Mouse (Mus musculus) kidney, postnatal 14 days (tissue): ENCODE measurements around the gene Ckmt2.
A peak's percentile ranks its signal among the peaks of the same experiment; 100 is the strongest.

Experiments
- DNase-seq: peaks from one replicate; pipeline ENCODE4 v3.0.0; 2022; ENCODE audit warnings: mixed read lengths

Gene Ckmt2

DNA sequence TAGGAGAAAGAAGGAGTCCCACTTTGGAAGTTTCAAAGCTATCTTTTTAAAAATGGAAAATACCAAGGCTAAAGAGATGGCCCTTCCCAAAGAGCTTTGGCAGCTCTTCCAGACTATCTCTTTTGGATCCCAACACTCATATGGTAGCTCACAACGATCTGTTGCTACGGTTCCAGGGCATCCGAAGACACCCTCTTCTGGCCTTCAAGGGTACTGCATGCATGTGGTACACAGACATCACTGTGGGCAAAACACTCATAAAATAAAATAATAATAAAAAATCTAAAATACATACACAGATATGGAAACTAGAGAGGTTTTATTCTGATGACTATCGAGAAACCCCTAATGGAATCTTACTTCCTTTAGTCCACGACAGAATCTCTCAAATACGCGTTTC, 17.9 kb downstream of the Ckmt2 start:
- DNase-seq, result no peak

GRCm38 (mm10) chr13:91857427-91857826, 19.3 kb downstream of the Ckmt2 start:
- DNase-seq, result no peak

DNA sequence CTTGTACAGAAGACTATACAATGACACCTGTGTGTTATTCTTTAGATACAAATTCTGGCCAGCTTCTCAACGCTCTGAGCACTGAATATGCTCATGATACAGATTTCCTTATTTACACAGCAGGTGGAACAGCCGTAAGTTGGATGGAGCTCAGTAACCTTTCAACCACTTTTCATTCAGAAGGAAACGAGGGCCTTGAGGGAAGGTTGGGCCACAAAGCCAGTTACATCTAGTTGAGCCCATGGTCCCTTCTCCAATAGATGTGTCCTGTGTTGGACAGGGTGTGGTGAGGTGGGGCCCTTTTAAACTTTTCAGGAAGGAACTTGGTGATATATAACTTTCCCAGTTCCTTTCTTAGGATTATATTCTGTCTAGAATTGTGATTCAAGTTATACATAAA, 22.3 kb downstream of the Ckmt2 start:
- DNase-seq, result no peak

- DNase-seq, result no peak
These were observed 48.8 kb downstream of the Ckmt2 start for GRCm38 (mm10) chr13:91827876-91828275.

- DNase-seq, result no peak
These were observed 50.6 kb downstream of the Ckmt2 start for GRCm38 (mm10) chr13:91826066-91826465.

DNA sequence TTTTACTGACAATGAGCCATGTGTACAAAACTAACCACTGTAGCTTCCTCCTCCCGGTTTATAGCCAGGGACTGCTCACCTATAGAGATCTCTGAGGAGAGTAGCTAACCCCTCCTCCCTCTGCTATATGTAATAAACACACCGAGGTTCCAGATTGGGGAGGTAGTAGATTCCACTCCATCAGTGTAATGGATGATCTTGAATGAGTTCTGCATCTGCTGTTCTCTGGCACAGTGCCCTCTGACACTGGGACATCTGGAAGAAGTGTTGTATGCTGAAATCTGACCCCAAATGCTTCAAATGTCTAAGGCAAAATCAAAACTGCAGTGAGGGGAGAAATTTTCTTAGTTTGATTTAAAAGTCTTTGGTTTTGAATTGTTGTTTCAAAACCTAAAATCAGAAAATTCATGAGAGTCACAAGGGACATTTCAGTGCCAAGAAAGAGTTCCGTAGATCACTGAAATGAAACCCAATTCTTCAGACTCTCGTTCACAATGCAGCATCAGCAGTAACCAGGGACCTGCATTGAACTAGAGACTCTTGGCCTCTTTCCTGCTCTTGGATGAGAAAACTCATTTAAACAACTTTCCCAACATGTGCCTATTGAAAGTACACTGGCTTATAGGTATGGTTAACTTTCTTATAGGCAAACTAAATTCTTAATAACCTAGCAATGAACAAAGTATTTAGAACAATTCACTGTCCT, 51.7 kb downstream of the Ckmt2 start:
- DNase-seq, result no peak

DNA sequence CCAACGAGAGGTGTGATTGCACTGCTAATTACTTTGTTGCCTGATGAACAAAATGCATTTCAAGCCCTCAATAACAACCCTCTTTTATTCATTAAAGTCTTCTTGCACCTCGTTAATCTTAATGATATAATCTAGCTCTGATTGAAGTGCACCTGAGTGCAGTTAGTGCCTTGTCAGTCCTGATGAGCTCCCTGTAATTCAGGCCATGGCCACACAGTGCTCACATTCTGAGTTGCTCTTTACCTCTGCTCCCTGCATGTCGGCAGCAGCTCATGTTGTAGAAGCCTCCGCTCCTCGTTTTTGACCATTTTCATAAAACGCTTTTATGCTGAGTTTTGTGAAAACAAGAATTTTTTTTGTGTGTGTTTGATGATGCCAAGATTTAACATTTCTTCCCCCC, 53.0 kb downstream of the Ckmt2 start:
- DNase-seq, result no peak

- no peak for DNase-seq
These were observed 62.0 kb downstream of the Ckmt2 start for GRCm38 (mm10) chr13:91814670-91815069.

- DNase-seq, result no peak
These were observed 67.2 kb downstream of the Ckmt2 start for GRCm38 (mm10) chr13:91809476-91809875.

- peak; percentile 12 for DNase-seq
These were observed 68.7 kb downstream of the Ckmt2 start for GRCm38 (mm10) chr13:91807874-91808575.

DNA sequence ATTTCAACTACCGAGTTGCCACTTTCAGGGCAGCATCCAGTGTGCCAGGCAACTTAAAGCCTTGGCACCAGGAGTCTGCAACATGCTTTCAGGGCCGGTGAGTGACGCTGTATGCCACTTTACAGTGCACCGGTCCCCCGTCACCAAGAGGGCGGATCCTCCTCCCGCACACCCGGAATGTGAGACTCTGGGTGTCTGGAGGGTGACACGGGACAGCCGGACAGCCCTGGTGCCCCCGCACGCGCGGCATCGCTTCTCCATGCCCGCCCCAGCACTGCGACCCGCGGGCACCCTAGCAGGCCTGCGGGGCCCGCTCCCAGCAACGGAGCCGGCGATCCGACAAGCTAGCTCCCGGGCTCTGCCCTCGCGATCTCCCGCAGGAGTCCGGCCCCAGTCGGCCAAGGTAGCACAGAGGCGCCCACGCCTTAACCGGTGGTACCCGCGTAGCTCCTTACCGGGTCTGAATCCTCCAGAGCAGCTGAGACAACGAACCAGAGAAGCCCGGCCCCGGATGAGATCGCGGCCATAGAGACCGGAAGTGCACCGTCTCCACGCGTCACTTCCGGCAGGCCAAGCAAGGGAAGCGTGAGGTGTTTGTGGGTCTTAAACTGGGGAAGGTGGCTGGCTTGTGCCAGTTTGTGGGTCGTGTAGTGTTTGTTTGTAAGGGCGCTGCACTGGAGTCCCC, 69.4 kb downstream of the Ckmt2 start, which contains the start of gene Zcchc9:
TSS of gene Zcchc9 (minus strand) at position 551 of the 685 bp plus-strand sequence.
- peak; percentile 92 for DNase-seq
